Mouse (Mus musculus) olfactory bulb, adult 2 months (tissue): Measurements from ENCODE around the gene Mta1.

Source experiments
- CTCF ChIP-seq: fragments of 200-500 bp; IDR thresholded peaks from 2 replicates; pipeline ENCODE4 v1.5.1; 2012; ENCODE audit warnings: low read depth, mild to moderate bottlenecking, low read length, moderate library complexity; ENCODE audit not compliant: insufficient read depth
- POLR2A ChIP-seq: fragments of 200-500 bp; IDR thresholded peaks from 2 replicates; pipeline ENCODE4 v1.6.1; 2012; ENCODE audit warnings: mild to moderate bottlenecking, low read depth, low read length, moderate library complexity; ENCODE audit not compliant: insufficient read depth

- TF ChIP-seq CTCF (peak; percentile 55; the same call in 1 of the 2 replicates), POLR2A (no peak)
These were observed 48.3 kb downstream of the Mta1 start, which contains the start of gene Crip1 for GRCm38 (mm10) chr12:113146112-113147057.
